Mouse (Mus musculus): ENCODE results near the gene Sbno2. TPM values are rescaled to one million over a fixed set of nuclear protein-coding genes. Genes with fewer than 3 reads are reported as not detected.
A peak's percentile ranks its signal among the peaks of the same experiment; 100 is the strongest.

Gene Sbno2
- polyA plus RNA-seq, 1 experiment, result 126 TPM

GRCm38 (mm10) chr10:80115290-80115943 lies 10.0 kb upstream of the Sbno2 start, which contains the start of gene Stk11:
Stk11 (plus strand) TSS chr10:80115803.
- H3K36me3 ChIP-seq (ENCODE audit: control insufficient read depth, insufficient read depth, low read length), result peaks cover 8% of the 10 kb centered on the region; the same call in 1 of the 2 replicates
- no peak for TF ChIP-seq CTCF (IDR thresholded peaks at IDR 0.05; ENCODE audit: extremely low read depth, insufficient read length, insufficient replicate concordance, low read depth, low read length)
- TF ChIP-seq POLR2A (IDR thresholded peaks at IDR 0.05; ENCODE audit: low read depth, low read length), result peak; percentile 90
- WGBS, result under 1% methylated on average over 70 of the region's 70 CpGs
- H3K27ac ChIP-seq (ENCODE audit: insufficient read depth, low read depth, low read length), result peak within 1 kb of the TSS; percentile 96
- H3K4me1 ChIP-seq (ENCODE audit: control insufficient read depth, insufficient read depth, insufficient read length, low read length), result peaks cover 20% of the 10 kb centered on the region
- H3K27me3 ChIP-seq (ENCODE audit: control insufficient read depth, insufficient read depth, low read length), result no peaks in the 10 kb centered on the region
- peak within 1 kb of the TSS; percentile 87 for H3K4me3 ChIP-seq (ENCODE audit: low read depth, low read length)

- peak overlapping the region; percentile 64 for H3K4me3 ChIP-seq (ENCODE audit: low read depth, low read length)
- H3K27me3 ChIP-seq (ENCODE audit: control insufficient read depth, insufficient read depth, low read length), result no peaks in the 10 kb centered on the region
- WGBS, result 2% methylated on average over 27 of the region's 27 CpGs
- H3K36me3 ChIP-seq (ENCODE audit: control insufficient read depth, insufficient read depth, low read length), result 0 out of 2 replicates have a peak, but pooled peaks cover 5% of the 10 kb centered on the region
- no peak for TF ChIP-seq POLR2A (IDR thresholded peaks at IDR 0.05; ENCODE audit: low read depth, low read length)
- TF ChIP-seq CTCF (IDR thresholded peaks at IDR 0.05; ENCODE audit: extremely low read depth, insufficient read length, insufficient replicate concordance, low read depth, low read length), result peak; percentile 94
- peak overlapping the region; percentile 96 for H3K27ac ChIP-seq (ENCODE audit: insufficient read depth, low read depth, low read length)
- peaks cover 17% of the 10 kb centered on the region for H3K4me1 ChIP-seq (ENCODE audit: control insufficient read depth, insufficient read depth, insufficient read length, low read length)
Observed at GRCm38 (mm10) chr10:80114341-80115284, 9.2 kb upstream of the Sbno2 start.

GRCm38 (mm10) chr10:80107678-80108077 lies 2.3 kb upstream of the Sbno2 start:
- H3K4me1 ChIP-seq (ENCODE audit: control insufficient read depth, insufficient read depth, insufficient read length, low read length), result peaks cover 12% of the 10 kb centered on the region
- no peaks in the 10 kb centered on the region for H3K36me3 ChIP-seq (ENCODE audit: control insufficient read depth, insufficient read depth, low read length)
- no peak overlapping the region for H3K27ac ChIP-seq (ENCODE audit: insufficient read depth, low read depth, low read length)
- H3K27me3 ChIP-seq (ENCODE audit: control insufficient read depth, insufficient read depth, low read length), result no peaks in the 10 kb centered on the region
- no peak for TF ChIP-seq POLR2A (IDR thresholded peaks at IDR 0.05; ENCODE audit: low read depth, low read length)
- TF ChIP-seq CTCF (IDR thresholded peaks at IDR 0.05; ENCODE audit: extremely low read depth, insufficient read length, insufficient replicate concordance, low read depth, low read length), result no peak
- 65% methylated on average over 6 of the region's 6 CpGs for WGBS
- H3K4me3 ChIP-seq (ENCODE audit: low read depth, low read length), result no peak overlapping the region

- Histone ChIP-seq H3K36me3 (ENCODE audit: control insufficient read depth, insufficient read depth, low read length) (no peaks in the 10 kb centered on the region), H3K4me1 (ENCODE audit: control insufficient read depth, insufficient read depth, insufficient read length, low read length) (peaks cover 15% of the 10 kb centered on the region), H3K27ac (ENCODE audit: insufficient read depth, low read depth, low read length) (peak overlapping the region; percentile 92), H3K27me3 (ENCODE audit: control insufficient read depth, insufficient read depth, low read length) (no peaks in the 10 kb centered on the region), H3K4me3 (ENCODE audit: low read depth, low read length) (peak overlapping the region; percentile 15)
- no peak for TF ChIP-seq CTCF (IDR thresholded peaks at IDR 0.05; ENCODE audit: extremely low read depth, insufficient read length, insufficient replicate concordance, low read depth, low read length)
- 0 out of 2 replicates have a peak, but pooled peaks have one; percentile 13 for TF ChIP-seq POLR2A (IDR thresholded peaks at IDR 0.05; ENCODE audit: low read depth, low read length)
- 27% methylated on average over 5 of the region's 5 CpGs for WGBS
Observed at GRCm38 (mm10) chr10:80105926-80106325, 555 bp upstream of the Sbno2 start.

GRCm38 (mm10) chr10:80104181-80104580 lies 1.2 kb downstream of the Sbno2 start:
- 76% methylated on average over 3 of the region's 3 CpGs for WGBS
- TF ChIP-seq CTCF (IDR thresholded peaks at IDR 0.05; ENCODE audit: extremely low read depth, insufficient read length, insufficient replicate concordance, low read depth, low read length) (no peak), POLR2A (IDR thresholded peaks at IDR 0.05; ENCODE audit: low read depth, low read length) (no peak)
- no peak overlapping the region for H3K27ac ChIP-seq (ENCODE audit: insufficient read depth, low read depth, low read length)

GRCm38 (mm10) chr10:80103032-80103431 lies 2.3 kb downstream of the Sbno2 start:
- Histone ChIP-seq H3K36me3 (ENCODE audit: control insufficient read depth, insufficient read depth, low read length) (no peaks in the 10 kb centered on the region), H3K4me1 (ENCODE audit: control insufficient read depth, insufficient read depth, insufficient read length, low read length) (peaks cover 39% of the 10 kb centered on the region), H3K27me3 (ENCODE audit: control insufficient read depth, insufficient read depth, low read length) (no peaks in the 10 kb centered on the region), H3K4me3 (ENCODE audit: low read depth, low read length) (no peak overlapping the region), H3K27ac (ENCODE audit: insufficient read depth, low read depth, low read length) (peak overlapping the region; percentile 18; the same call in 1 of the 2 replicates)
- TF ChIP-seq POLR2A (IDR thresholded peaks at IDR 0.05; ENCODE audit: low read depth, low read length) (no peak), CTCF (IDR thresholded peaks at IDR 0.05; ENCODE audit: extremely low read depth, insufficient read length, insufficient replicate concordance, low read depth, low read length) (no peak)
- 80% methylated on average over 2 of the region's 2 CpGs for WGBS

More at GRCm38 (mm10) chr10:80104181-80104580, 1.2 kb downstream of the Sbno2 start:
- H3K27me3 ChIP-seq (ENCODE audit: control insufficient read depth, insufficient read depth, low read length), result no peaks in the 10 kb centered on the region
- peaks cover 30% of the 10 kb centered on the region for H3K4me1 ChIP-seq (ENCODE audit: control insufficient read depth, insufficient read depth, insufficient read length, low read length)
- no peak overlapping the region for H3K4me3 ChIP-seq (ENCODE audit: low read depth, low read length)
- H3K36me3 ChIP-seq (ENCODE audit: control insufficient read depth, insufficient read depth, low read length), result no peaks in the 10 kb centered on the region

All from small intestine, adult 2 months (tissue).